Mouse (Mus musculus): ENCODE measurements at regions not wholly inside any gene's neighbourhood (a gene's known extent, or its start where the extent isn't known, plus 50 kb on each side); places are given as distances from the start of the nearest gene placed in this dataset.

DNA sequence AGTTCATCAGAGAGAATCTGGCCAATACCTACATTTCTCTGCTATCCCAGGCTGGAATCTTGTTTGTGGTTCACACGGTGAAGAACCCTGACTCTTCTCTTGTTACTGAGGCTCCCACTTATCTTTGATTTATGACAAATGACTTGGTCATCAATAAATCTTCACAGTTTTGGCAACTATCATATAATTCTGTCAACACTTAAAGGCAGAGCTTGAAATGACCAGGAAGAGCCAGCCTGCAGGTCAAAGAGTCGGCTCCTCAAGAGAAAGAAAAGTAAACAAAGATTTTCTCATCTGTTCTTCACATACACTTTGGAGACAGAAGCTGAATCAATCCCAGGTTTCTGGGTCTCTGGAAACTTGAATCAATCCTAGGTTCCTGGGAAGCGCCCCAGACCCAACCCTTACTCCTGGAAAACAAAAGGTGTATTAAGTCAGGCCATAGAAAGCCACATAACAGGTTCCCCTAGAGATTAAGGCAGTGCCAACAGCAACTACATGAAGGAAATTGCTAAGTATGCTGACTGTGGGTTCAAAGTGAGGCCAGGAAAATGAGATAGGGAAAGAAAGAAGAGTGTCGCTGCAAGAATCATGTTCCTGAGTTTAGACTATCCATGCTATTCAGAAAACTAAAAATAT, 56.7 kb upstream of the Mad2l1 start:
- no peaks in the 10 kb centered on the region for H3K36me3 ChIP-seq
- H3K9me3 ChIP-seq, result no peaks in the 10 kb centered on the region
- 79% methylated on average over 4 of the region's 4 CpGs for WGBS
- H3K4me2 ChIP-seq, result no peak overlapping the region
- no peak overlapping the region for H3K4me3 ChIP-seq
- no peaks in the 10 kb centered on the region for H3K27me3 ChIP-seq
- ATAC-seq (ENCODE audit: low FRiP score), result no peak
- no peak overlapping the region for H3K27ac ChIP-seq
- H3K9ac ChIP-seq, result no peak overlapping the region
- H3K4me1 ChIP-seq (replicated peaks), result no peaks in the 10 kb centered on the region

DNA sequence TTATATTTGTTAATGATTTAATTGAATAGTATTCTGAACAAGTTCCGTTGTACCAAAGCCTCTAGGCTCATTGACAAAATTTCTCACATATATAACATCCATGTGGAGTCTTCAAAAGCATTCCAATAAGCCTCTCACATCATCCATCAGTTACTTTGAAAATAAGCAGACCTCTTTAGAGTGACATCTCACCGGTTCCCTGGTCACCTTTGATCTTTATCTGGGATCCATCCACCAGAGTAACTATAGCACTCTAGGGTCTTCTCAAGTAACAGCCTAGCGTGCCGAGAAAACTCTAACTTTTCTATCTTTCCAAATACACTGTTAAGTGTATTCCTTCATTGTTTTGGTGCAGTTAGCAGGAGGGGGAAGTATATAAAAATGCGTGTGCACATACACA, 55.6 kb upstream of the Mad2l1 start:
- Histone ChIP-seq H3K36me3 (no peaks in the 10 kb centered on the region), H3K27me3 (no peaks in the 10 kb centered on the region), H3K4me3 (no peak overlapping the region), H3K27ac (no peak overlapping the region), H3K9ac (no peak overlapping the region), H3K4me1 (replicated peaks) (no peaks in the 10 kb centered on the region), H3K4me2 (no peak overlapping the region), H3K9me3 (no peaks in the 10 kb centered on the region)
- 82% methylated on average over 5 of the region's 5 CpGs for WGBS
- ATAC-seq (ENCODE audit: low FRiP score), result no peak

DNA sequence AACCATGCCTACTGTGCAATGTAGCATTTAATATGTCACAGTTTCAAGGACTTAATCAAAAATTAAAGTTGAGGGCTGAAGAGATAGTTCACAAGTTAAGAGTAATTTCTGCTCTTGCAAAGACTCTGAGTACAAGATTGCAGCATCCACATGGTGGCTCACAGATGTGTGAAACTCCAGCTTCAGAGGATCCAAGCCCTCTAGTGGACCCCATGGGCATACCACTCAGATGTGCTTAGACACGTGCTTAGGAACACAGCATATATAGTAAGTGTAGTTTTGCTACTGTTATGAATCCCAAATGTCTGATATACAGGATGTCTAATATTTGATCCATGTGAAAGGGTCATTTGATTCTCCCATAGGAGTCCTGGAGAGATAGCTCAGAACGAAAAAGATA, 55.0 kb upstream of the Mad2l1 start:
- no peaks in the 10 kb centered on the region for H3K36me3 ChIP-seq
- ATAC-seq (ENCODE audit: low FRiP score), result no peak
- no peak overlapping the region for H3K9ac ChIP-seq
- WGBS, result 62% methylated on average over 2 of the region's 2 CpGs
- H3K9me3 ChIP-seq, result no peaks in the 10 kb centered on the region
- H3K4me3 ChIP-seq, result no peak overlapping the region
- no peaks in the 10 kb centered on the region for H3K27me3 ChIP-seq
- no peaks in the 10 kb centered on the region for H3K4me1 ChIP-seq (replicated peaks)
- no peak overlapping the region for H3K27ac ChIP-seq
- H3K4me2 ChIP-seq, result no peak overlapping the region

DNA sequence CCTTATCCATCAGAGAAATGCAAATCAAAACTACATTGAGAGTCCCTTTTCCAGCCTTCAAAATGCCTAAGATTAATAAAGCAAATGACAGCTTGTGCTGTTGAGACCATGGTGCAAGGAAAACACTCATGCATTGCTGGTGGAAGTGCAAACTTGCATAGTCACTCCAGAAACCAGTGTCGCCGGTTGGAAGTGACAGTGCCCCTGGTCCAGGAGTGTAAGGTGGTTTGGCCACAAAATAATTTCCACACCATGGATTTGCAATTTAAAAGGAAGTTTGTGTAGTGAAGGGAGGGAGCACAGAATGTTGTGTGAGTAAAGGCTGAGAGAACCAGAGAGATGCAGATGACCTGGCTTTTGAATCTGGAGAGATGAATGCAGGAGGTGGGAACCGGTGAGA, 52.4 kb upstream of the Mad2l1 start:
- no peak overlapping the region for H3K9ac ChIP-seq
- no peak overlapping the region for H3K4me2 ChIP-seq
- H3K36me3 ChIP-seq, result no peaks in the 10 kb centered on the region
- H3K4me1 ChIP-seq (replicated peaks), result no peaks in the 10 kb centered on the region
- WGBS, result 89% methylated on average over 3 of the region's 3 CpGs
- no peaks in the 10 kb centered on the region for H3K27me3 ChIP-seq
- ATAC-seq (ENCODE audit: low FRiP score), result no peak
- H3K4me3 ChIP-seq, result no peak overlapping the region
- no peaks in the 10 kb centered on the region for H3K9me3 ChIP-seq
- H3K27ac ChIP-seq, result no peak overlapping the region
